Mouse (Mus musculus): Measurements from ENCODE around the gene B830017H08Rik. TPM values are rescaled to one million over a fixed set of nuclear protein-coding genes. Genes with fewer than 3 reads are reported as not detected.

B830017H08Rik gene
- polyA plus RNA-seq, 1 experiment from 2014 or later, result 2.4 TPM

DNA sequence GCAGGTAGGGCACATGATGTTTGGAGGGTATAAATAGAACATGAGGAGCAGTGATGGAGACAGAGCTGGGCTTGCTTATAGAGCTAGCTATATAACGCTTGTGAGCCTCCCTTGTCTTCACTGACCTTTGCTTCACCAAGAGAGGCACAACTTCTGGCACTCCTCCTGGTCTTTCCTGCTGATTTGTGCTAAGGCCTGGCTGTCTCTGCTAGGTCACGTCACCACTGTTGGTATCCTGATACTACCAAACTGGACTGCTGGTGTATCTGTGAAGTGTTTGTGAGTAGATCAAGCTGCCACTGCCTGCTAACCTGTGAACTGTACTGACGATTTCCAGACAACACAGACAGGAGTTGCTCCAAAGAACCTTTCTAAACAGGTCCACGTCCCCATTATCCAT, 42.3 kb downstream of the B830017H08Rik start:
- Histone ChIP-seq H3K9ac (replicated peaks; ENCODE audit: low read length) (no peak overlapping the region), H3K27ac (replicated peaks; ENCODE audit: low read depth, low read length) (no peak overlapping the region), H3K27me3 (ENCODE audit: control insufficient read depth, insufficient read depth, low read length) (no peaks in the 10 kb centered on the region), H3K9me3 (ENCODE audit: control insufficient read depth, low read length) (no peaks in the 10 kb centered on the region), H3K4me3 (replicated peaks; ENCODE audit: low read depth, low read length) (no peak overlapping the region), H3K4me2 (ENCODE audit: low read length) (no peak overlapping the region), H3K4me1 (ENCODE audit: control insufficient read depth, insufficient read depth, low read length) (no peaks in the 10 kb centered on the region), H3K36me3 (ENCODE audit: control insufficient read depth, insufficient read depth, low read length) (peaks cover 24% of the 10 kb centered on the region)
- DNase-seq (no peak), ATAC-seq (ENCODE audit: low FRiP score, low TSS enrichment) (no peak)
- 91% methylated on average over 4 of the region's 4 CpGs for WGBS

DNA sequence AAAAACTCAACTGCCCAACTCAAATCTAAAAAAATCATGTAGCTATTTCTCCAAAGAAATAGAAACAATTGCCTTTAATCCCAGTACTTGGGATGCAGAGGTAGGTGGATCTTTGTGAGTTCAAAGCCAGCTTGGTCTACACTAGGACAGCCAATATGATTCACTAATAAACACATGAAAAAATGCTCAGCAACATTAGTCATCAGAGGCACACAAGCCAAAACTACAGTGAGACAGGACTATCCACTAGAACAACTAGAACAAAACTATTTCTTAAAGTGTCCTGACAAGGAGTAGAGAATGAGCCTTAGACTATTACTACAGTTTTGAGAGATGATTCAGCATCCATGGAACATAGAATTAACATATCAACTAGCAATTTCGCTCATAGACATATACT, 43.2 kb downstream of the B830017H08Rik start:
- no peak overlapping the region for H3K4me3 ChIP-seq (replicated peaks; ENCODE audit: low read depth, low read length)
- WGBS, result 94% methylated on average over 1 of the region's 1 CpGs
- peaks cover 16% of the 10 kb centered on the region for H3K36me3 ChIP-seq (ENCODE audit: control insufficient read depth, insufficient read depth, low read length)
- no peak overlapping the region for H3K4me2 ChIP-seq (ENCODE audit: low read length)
- no peaks in the 10 kb centered on the region for H3K27me3 ChIP-seq (ENCODE audit: control insufficient read depth, insufficient read depth, low read length)
- no peaks in the 10 kb centered on the region for H3K9me3 ChIP-seq (ENCODE audit: control insufficient read depth, low read length)
- no peak for DNase-seq
- H3K9ac ChIP-seq (replicated peaks; ENCODE audit: low read length), result no peak overlapping the region
- H3K4me1 ChIP-seq (ENCODE audit: control insufficient read depth, insufficient read depth, low read length), result no peaks in the 10 kb centered on the region
- no peak for ATAC-seq (ENCODE audit: low FRiP score, low TSS enrichment)
- H3K27ac ChIP-seq (replicated peaks; ENCODE audit: low read depth, low read length), result no peak overlapping the region

DNA sequence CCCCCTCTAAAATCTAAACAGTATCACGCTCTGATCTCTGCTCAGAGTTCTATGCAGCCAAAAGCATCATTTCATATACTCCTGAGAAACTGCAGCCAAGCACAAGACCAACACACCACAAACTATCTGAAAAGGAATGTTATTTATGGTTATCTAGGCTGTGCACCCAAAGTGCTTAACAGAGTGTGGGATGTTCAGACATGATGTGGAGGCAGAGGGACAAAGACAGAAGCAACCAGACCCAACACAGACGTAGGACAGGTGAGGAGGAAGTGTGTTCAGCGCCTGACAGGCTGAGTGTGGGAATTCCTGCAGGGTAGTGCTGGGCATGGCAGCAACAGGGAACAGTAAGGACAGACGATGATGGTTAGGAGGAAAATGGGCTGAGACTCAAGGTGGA, 46.6 kb downstream of the B830017H08Rik start:
- 97% methylated on average over 4 of the region's 4 CpGs for WGBS
- DNase-seq (no peak), ATAC-seq (ENCODE audit: low FRiP score, low TSS enrichment) (no peak)
- Histone ChIP-seq H3K9me3 (ENCODE audit: control insufficient read depth, low read length) (no peaks in the 10 kb centered on the region), H3K4me2 (ENCODE audit: low read length) (no peak overlapping the region), H3K4me3 (replicated peaks; ENCODE audit: low read depth, low read length) (no peak overlapping the region), H3K27ac (replicated peaks; ENCODE audit: low read depth, low read length) (no peak overlapping the region), H3K4me1 (ENCODE audit: control insufficient read depth, insufficient read depth, low read length) (no peaks in the 10 kb centered on the region), H3K27me3 (ENCODE audit: control insufficient read depth, insufficient read depth, low read length) (no peaks in the 10 kb centered on the region), H3K9ac (replicated peaks; ENCODE audit: low read length) (no peak overlapping the region), H3K36me3 (ENCODE audit: control insufficient read depth, insufficient read depth, low read length) (no peaks in the 10 kb centered on the region)

DNA sequence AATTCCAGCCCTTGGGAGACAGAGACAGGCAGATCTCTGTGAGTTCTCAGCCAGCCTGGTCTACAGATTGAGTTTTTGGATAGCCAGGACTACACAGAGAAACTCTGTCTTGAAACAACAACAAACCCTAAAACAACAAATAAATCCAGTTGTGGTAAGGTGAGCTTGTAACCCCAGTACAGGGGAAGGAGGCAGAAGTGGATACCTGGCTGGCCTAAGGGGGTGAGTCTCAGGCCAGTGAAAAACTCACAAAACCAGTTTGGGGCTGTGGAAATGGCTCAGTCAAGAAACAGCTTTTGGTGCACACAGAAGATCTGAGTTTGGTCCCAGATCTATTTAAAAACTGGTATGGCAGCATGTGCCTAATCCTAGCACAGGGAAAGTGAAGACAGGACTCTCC, 49.3 kb downstream of the B830017H08Rik start:
- ATAC-seq (ENCODE audit: low FRiP score, low TSS enrichment) (no peak), DNase-seq (no peak)

DNA sequence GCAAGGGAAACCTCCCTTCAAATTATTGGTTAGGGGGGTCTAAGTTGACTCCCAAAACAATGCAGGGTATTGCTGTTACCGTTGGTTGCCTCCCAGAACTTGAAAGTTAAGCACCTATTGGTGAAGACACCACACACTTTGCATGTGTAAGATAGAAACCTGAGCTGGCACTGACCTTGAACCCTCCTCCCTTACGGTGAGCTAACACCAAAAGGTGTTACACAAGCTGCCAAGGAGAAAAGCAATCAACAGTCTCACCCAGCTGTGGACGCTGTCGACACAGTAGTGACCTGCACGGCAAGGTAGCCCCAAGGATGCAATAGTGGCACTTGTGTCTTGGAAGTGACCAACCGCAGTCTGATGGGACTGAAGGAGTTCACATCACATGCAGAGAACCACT, 51.2 kb downstream of the B830017H08Rik start:
- Histone ChIP-seq H3K4me3 (replicated peaks; ENCODE audit: low read depth, low read length) (no peak overlapping the region), H3K9me3 (ENCODE audit: control insufficient read depth, low read length) (no peaks in the 10 kb centered on the region), H3K27ac (replicated peaks; ENCODE audit: low read depth, low read length) (no peak overlapping the region), H3K36me3 (ENCODE audit: control insufficient read depth, insufficient read depth, low read length) (no peaks in the 10 kb centered on the region), H3K27me3 (ENCODE audit: control insufficient read depth, insufficient read depth, low read length) (no peaks in the 10 kb centered on the region), H3K4me2 (ENCODE audit: low read length) (no peak overlapping the region), H3K4me1 (ENCODE audit: control insufficient read depth, insufficient read depth, low read length) (no peaks in the 10 kb centered on the region), H3K9ac (replicated peaks; ENCODE audit: low read length) (no peak overlapping the region)
- WGBS, result 97% methylated on average over 6 of the region's 6 CpGs
- ATAC-seq (ENCODE audit: low FRiP score, low TSS enrichment), result no peak
- no peak for DNase-seq

More for the DNA sequence above, 49.3 kb downstream of the B830017H08Rik start:
- Histone ChIP-seq H3K9me3 (ENCODE audit: control insufficient read depth, low read length) (no peaks in the 10 kb centered on the region), H3K27ac (replicated peaks; ENCODE audit: low read depth, low read length) (no peak overlapping the region), H3K4me3 (replicated peaks; ENCODE audit: low read depth, low read length) (no peak overlapping the region), H3K36me3 (ENCODE audit: control insufficient read depth, insufficient read depth, low read length) (no peaks in the 10 kb centered on the region), H3K4me2 (ENCODE audit: low read length) (no peak overlapping the region), H3K9ac (replicated peaks; ENCODE audit: low read length) (no peak overlapping the region), H3K4me1 (ENCODE audit: control insufficient read depth, insufficient read depth, low read length) (no peaks in the 10 kb centered on the region), H3K27me3 (ENCODE audit: control insufficient read depth, insufficient read depth, low read length) (no peaks in the 10 kb centered on the region)

Other genes starting within 250 kb of the B830017H08Rik start
- 25.0 and 32.4 TPM in 2 replicates for gene Slc7a4, start 249.9 kb upstream of the B830017H08Rik start, polyA plus RNA-seq (2014; fragmentation: Nextera tagmentation; extraction: Ambion mirVana)
- 29.1 and 29.3 TPM in 2 replicates for gene Smpd4, start 213.8 kb upstream of the B830017H08Rik start, polyA plus RNA-seq (2014; fragmentation: Nextera tagmentation; extraction: Ambion mirVana)
- 9.4 and 9.6 TPM in 2 replicates for gene Ccdc74a, start 186.7 kb upstream of the B830017H08Rik start, polyA plus RNA-seq (2014; fragmentation: Nextera tagmentation; extraction: Ambion mirVana)
- 37.2 and 39.8 TPM in 2 replicates for gene Med15, start 100.2 kb upstream of the B830017H08Rik start, polyA plus RNA-seq (2014; fragmentation: Nextera tagmentation; extraction: Ambion mirVana)
- gene Klhl22, start 73.5 kb upstream of the B830017H08Rik start, polyA plus RNA-seq (2014; fragmentation: Nextera tagmentation; extraction: Ambion mirVana), result 75.5 and 75.6 TPM in 2 replicates
- gene Scarf2, start 35.8 kb upstream of the B830017H08Rik start, polyA plus RNA-seq (2014; fragmentation: Nextera tagmentation; extraction: Ambion mirVana), result 0.55 and 1.0 TPM in 2 replicates
- 3.8 and 3.9 TPM in 2 replicates for gene Car15, start 5.2 kb downstream of the B830017H08Rik start, polyA plus RNA-seq (2014; fragmentation: Nextera tagmentation; extraction: Ambion mirVana)
- gene Gm20518, start 58.5 kb downstream of the B830017H08Rik start, polyA plus RNA-seq (2014; fragmentation: Nextera tagmentation; extraction: Ambion mirVana), result 0.54 and 0.55 TPM in 2 replicates
- 0.08 and 0.09 TPM in 2 replicates for gene Tssk1, start 61.1 kb downstream of the B830017H08Rik start, polyA plus RNA-seq (2014; fragmentation: Nextera tagmentation; extraction: Ambion mirVana)
- 104 and 108 TPM in 2 replicates for gene Dgcr2, start 65.4 kb downstream of the B830017H08Rik start, polyA plus RNA-seq (2014; fragmentation: Nextera tagmentation; extraction: Ambion mirVana)
- gene Tssk2, start 65.5 kb downstream of the B830017H08Rik start, polyA plus RNA-seq (2014; fragmentation: Nextera tagmentation; extraction: Ambion mirVana), result not detected in 2 replicates
- 44.1 and 44.6 TPM in 2 replicates for gene Ess2, start 78.2 kb downstream of the B830017H08Rik start, polyA plus RNA-seq (2014; fragmentation: Nextera tagmentation; extraction: Ambion mirVana)
- 0.84 and 0.93 TPM in 2 replicates for gene Gsc2, start 81.9 kb downstream of the B830017H08Rik start, polyA plus RNA-seq (2014; fragmentation: Nextera tagmentation; extraction: Ambion mirVana)
- 145 and 157 TPM in 2 replicates for gene Slc25a1, start 95.1 kb downstream of the B830017H08Rik start, polyA plus RNA-seq (2014; fragmentation: Nextera tagmentation; extraction: Ambion mirVana)
- gene Vpreb2, start 147.3 kb downstream of the B830017H08Rik start, polyA plus RNA-seq (2014; fragmentation: Nextera tagmentation; extraction: Ambion mirVana), result not detected in 2 replicates
- 157 and 187 TPM in 2 replicates for gene Dgcr6, start 219.7 kb downstream of the B830017H08Rik start, polyA plus RNA-seq (2014; fragmentation: Nextera tagmentation; extraction: Ambion mirVana)